Mouse (Mus musculus) cerebellum, adult 2 months (tissue): Measurements from ENCODE around the gene Eif5. TPM values are rescaled to one million over a fixed set of nuclear protein-coding genes. Genes with fewer than 3 reads are reported as not detected.
"Not testable (repeated sequence)": the region's sequence is repeated elsewhere in the genome, so short reads cannot be mapped to it uniquely, and the experiment has no call there.

Source experiments
- DNase-seq, 2 experiments: peaks; one replicate each; pipeline ENCODE4 v3.0.0; 2021
- H3K27ac ChIP-seq: fragments of 200-500 bp; 2 replicates; pipeline ENCODE4 v1.5.1; 2012; ENCODE audit warnings: low read length, control low read depth, inconsistent platforms; ENCODE audit not compliant: insufficient read depth
- H3K27me3 ChIP-seq: fragments of 200-500 bp; 2 replicates; pipeline ENCODE4 v1.6.1; 2012; ENCODE audit warnings: inconsistent platforms, mild to moderate bottlenecking, low read length, moderate library complexity; ENCODE audit not compliant: control insufficient read depth, insufficient read depth
- H3K4me1 ChIP-seq: fragments of 200-500 bp; 2 replicates; pipeline ENCODE4 v1.6.1; 2011; ENCODE audit warnings: low read length; ENCODE audit not compliant: control insufficient read depth, insufficient read depth
- H3K4me3 ChIP-seq: fragments of 200-500 bp; replicated peaks from 2 replicates; pipeline ENCODE3; 2011; ENCODE audit warnings: mild to moderate bottlenecking, low read depth, low read length, control low read depth; ENCODE audit not compliant: insufficient read depth
- CTCF ChIP-seq: fragments of 200-500 bp; IDR thresholded peaks from 2 replicates; pipeline ENCODE4 v1.5.1; 2011; ENCODE audit warnings: low read depth, mild to moderate bottlenecking, control low read depth, low read length, moderate library complexity, borderline replicate concordance; ENCODE audit not compliant: insufficient read depth
- POLR2A ChIP-seq: fragments of 200-500 bp; IDR thresholded peaks from 2 replicates; pipeline ENCODE4 v1.6.1; 2011; ENCODE audit warnings: low read length, control low read depth, borderline replicate concordance; ENCODE audit not compliant: insufficient read depth
- WGBS: fragments of 180-500 bp; shearing (Covaris S2); methylation state at CpG from one replicate; pipeline ENCODE4 v1.1.7; 2018; 5-methylcytosine and 5-hydroxymethylcytosine counted together
- polyA plus RNA-seq: library from polyadenylated mRNA; depleted of rRNA; stranded (reverse); fragments of >200 nt; gene quantifications from 2 replicates; pipeline ENCODE4 v1.2.3, GENCODE M21; 2012

Eif5 gene
- polyA plus RNA-seq, 1 experiment: 176 TPM

DNA sequence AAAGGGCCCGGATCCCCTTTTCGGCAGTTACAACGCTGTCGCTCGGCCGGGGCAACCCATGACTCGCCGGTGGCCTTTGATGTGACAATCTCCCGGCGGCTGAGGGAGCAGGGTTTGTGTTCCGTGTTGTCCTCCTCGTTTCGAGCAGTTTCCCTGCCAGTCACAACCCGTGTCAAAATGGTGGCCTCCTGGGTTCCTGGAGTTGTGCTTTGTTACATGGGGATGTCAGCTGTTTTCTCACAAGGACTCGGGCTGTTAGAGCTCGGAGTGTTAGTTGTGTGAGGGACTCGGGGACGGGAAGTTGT, 1.2 kb downstream of the Eif5 start:
- Histone ChIP-seq H3K4me3 (peak overlapping the region; percentile 63), H3K27ac (peak overlapping the region; percentile 85; the same call in 1 of the 2 replicates), H3K4me1 (peaks cover 5% of the 10 kb centered on the region; the same call in 1 of the 2 replicates), H3K27me3 (no peaks in the 10 kb centered on the region)
- no peak for DNase-seq
- 1% methylated on average over 18 of the region's 18 CpGs for WGBS
- TF ChIP-seq POLR2A (no peak), CTCF (no peak)

DNA sequence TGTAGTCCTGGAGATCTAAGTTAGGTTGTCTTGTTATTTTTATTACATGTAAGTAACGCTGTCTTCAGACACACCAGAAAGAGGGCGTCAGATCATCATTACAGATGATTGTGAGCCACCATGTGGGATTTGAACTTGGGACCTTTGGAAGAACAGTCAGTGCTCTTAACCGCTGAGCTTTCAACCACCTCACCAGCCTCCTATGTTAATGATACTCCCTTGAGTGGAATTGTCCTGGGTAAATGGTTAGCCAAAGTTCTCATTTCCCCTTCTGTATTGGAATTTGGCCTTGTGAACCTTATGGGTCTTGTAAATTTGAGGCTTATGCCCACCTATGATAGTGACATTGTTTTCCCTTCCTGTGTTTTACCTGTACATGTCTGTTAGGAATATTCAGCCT, 9.3 kb downstream of the Eif5 start:
- Histone ChIP-seq H3K27me3 (no peaks in the 10 kb centered on the region), H3K4me1 (no peaks in the 10 kb centered on the region), H3K4me3 (no peak overlapping the region), H3K27ac (no peak overlapping the region)
- whole genome bisulfite sequencing: 94% methylated on average over 3 of the region's 3 CpGs
- TF ChIP-seq POLR2A (no peak), CTCF (no peak)
- DNase-seq: no peak

DNA sequence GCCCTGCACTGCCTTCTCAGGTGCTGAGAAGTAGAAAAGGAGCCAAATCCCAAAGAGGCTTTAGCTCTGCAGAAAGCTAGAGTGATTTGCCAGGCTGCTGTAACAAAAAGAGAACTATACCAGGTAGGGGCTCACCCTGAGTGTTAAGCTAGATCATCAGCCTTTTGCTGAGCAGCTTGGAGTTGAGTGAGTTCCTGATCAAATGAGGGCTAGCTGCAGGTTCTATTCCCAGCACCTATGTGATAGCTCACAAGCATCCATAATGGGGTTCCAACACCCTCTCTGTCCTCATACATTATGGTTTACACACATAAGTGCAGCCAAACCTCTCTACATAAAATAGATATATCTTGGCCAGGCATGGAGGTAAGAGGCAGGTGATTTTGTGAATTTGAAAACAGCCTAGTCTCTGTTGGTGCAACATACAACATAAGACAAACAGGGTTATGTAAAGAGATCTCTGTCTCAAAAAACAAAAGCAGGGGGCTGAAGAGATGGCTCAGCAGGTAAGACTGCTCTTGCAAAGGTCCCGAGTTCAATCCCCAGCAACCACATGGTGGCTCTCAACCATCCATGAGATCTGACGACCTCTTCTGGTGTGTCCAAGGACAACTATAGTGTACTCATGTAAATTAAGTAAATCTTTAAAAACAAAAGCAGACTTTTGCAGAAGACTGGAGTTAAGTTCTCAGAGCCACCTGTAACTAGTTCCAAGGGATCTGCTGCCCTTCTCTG, 10.9 kb downstream of the Eif5 start:
- no peak for DNase-seq
- WGBS: 45% methylated on average over 2 of the region's 2 CpGs

DNA sequence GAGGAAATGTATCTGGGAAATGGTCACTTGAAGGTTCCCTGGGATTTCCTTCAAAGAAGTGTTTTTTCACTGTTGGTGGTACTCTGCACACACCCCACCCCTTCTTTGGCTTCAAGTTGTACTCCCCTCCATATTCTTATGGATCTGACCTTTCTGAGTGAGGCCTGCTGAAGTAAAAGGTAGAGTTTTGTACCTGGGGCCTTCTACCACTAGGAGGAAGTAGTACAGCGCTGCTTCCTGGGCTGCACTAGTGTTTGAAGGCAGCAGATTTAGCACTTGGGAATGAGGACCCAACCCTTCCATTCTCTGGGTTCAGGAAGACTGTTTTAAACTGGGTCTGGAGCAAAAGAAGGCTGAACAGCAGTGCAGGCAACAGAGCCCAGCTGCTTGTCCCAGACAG, 12.9 kb downstream of the Eif5 start:
- no peaks in the 10 kb centered on the region for H3K27me3 ChIP-seq
- WGBS: 48% methylated on average over 1 of the region's 1 CpGs
- no peak overlapping the region for H3K27ac ChIP-seq
- H3K4me1 ChIP-seq: no peaks in the 10 kb centered on the region
- no peak for DNase-seq
- H3K4me3 ChIP-seq: no peak overlapping the region
- TF ChIP-seq CTCF (no peak), POLR2A (no peak)

More for the DNA sequence above, 10.9 kb downstream of the Eif5 start:
- Histone ChIP-seq H3K4me3 (no peak overlapping the region), H3K27me3 (no peaks in the 10 kb centered on the region), H3K27ac (no peak overlapping the region), H3K4me1 (no peaks in the 10 kb centered on the region)
- no peak for TF ChIP-seq POLR2A
- no peak for TF ChIP-seq CTCF

DNA sequence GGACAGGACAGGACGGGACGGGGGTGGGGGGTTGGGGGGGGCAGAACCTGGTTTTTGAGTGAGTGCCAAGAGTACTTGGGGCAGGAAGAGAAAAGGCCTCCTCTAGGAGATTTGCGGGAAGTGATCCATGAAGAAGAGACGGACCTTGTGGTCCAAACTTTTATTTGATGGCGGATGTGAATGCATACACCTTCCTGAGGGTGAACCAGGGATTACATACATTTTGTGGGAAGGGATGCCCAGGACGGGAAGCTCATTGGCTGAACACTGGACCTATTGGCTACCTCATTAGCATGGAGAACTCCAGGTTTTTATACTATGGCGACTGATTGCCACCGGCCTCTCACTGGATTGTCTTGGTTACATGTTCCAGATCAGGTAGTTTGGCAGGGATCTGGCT, 14.5 kb downstream of the Eif5 start:
- no peaks in the 10 kb centered on the region for H3K4me1 ChIP-seq
- H3K27me3 ChIP-seq: no peaks in the 10 kb centered on the region
- H3K4me3 ChIP-seq: no peak overlapping the region
- TF ChIP-seq POLR2A (no peak), CTCF (no peak)
- WGBS: 73% methylated on average over 8 of the region's 8 CpGs
- H3K27ac ChIP-seq: no peak overlapping the region
- DNase-seq: no peak

DNA sequence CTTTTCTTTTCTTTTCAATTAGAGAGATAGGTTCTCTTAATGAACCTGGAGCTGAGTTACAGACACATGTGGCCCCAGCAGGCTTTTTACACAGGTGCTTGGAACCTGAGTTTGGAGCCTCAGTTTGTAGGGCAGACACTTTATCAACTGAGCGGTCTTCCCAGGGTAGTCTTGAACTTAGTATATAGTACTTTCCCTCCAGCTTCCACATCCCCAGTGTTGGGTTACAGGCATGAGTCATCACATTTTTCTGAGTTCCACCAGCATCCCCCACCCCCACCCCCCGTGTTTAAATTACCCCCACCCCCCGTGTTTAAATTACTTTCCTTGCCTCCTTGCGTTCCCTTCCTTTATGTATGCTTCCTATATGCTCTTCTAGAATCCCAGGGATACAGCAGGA, 17.5 kb downstream of the Eif5 start:
- DNase-seq: no peak
- Histone ChIP-seq H3K4me3 (no peak overlapping the region), H3K27me3 (no peaks in the 10 kb centered on the region), H3K4me1 (no peaks in the 10 kb centered on the region), H3K27ac (no peak overlapping the region)
- TF ChIP-seq POLR2A: no peak
- no peak for TF ChIP-seq CTCF
- WGBS: 69% methylated on average over 4 of the region's 4 CpGs

DNA sequence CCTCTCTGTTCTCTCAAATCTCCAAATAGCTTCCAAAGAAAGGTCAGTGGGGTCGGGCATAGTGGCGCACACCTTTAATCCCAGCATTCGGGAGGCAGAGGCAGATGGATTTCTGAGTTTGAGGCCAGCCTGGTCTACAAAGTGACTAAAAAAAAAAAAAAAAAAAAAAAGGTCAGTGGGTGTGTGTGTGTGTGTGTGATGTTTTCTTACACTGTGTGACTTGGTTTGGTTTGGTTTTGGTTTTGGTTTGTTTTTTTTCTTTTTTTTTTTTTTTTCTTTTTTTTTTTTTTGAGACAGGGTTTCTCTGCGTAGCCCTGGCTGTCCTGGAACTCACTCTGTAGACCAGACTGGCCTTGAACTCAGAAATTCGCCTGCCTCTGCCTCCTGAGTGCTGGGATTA, 18.1 kb downstream of the Eif5 start:
- not testable (repeated sequence) for H3K4me3 ChIP-seq, DNase-seq, H3K27me3 ChIP-seq, H3K4me1 ChIP-seq, H3K27ac ChIP-seq
- WGBS: 77% methylated on average over 5 of the region's 5 CpGs

DNA sequence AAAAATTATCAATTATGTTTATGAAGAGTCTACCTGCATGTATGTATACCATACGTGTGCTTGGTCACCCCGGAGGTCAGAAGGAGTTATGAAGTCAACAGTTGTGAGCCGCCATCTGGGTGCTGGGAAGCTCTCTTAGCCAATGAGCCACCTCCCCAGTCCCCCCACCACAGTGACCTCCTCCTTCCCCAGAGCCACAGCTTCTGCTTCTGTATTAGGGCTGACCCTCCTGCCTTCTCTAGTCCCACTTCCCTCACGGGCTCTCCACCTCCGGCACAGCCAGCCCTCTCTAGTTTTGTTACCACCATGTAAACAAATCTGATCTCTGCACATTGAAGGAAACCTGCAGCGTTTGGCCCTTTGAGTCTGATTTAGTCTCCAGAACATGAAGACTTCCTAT, 19.7 kb downstream of the Eif5 start:
- Histone ChIP-seq H3K27me3 (no peaks in the 10 kb centered on the region), H3K27ac (no peak overlapping the region), H3K4me1 (no peaks in the 10 kb centered on the region), H3K4me3 (no peak overlapping the region)
- 71% methylated on average over 6 of the region's 6 CpGs for WGBS
- no peak for DNase-seq
- TF ChIP-seq CTCF (no peak), POLR2A (no peak)
